Mouse (Mus musculus) testis, adult 2 months (tissue): Measurements from ENCODE around the gene Higd1a.

Experiments used
- CTCF ChIP-seq: fragments of 200-500 bp; IDR thresholded peaks from 2 replicates; pipeline ENCODE4 v1.5.1; 2012; ENCODE audit warnings: low read depth, mild to moderate bottlenecking, inconsistent platforms, low read length, moderate library complexity; ENCODE audit not compliant: control insufficient read depth, insufficient read depth, insufficient replicate concordance
- POLR2A ChIP-seq: fragments of 200-500 bp; IDR thresholded peaks from 2 replicates; pipeline ENCODE4 v1.6.1; 2012; ENCODE audit warnings: low read depth, mild to moderate bottlenecking, inconsistent platforms, low read length, moderate library complexity; ENCODE audit not compliant: control insufficient read depth

- no peak for TF ChIP-seq POLR2A
- TF ChIP-seq CTCF: no peak
Measured at GRCm38 (mm10) chr9:121826356-121826755, 31.8 kb downstream of the Higd1a start.
